Mouse (Mus musculus): ENCODE data around the gene S100a16.

GRCm38 (mm10) chr3:90517711-90518110, 19.3 kb upstream of the S100a16 start:
- no peak for TF ChIP-seq CTCF (IDR thresholded peaks at IDR 0.05; ENCODE audit: borderline replicate concordance, insufficient read depth, low read depth, low read length)
- no peak for TF ChIP-seq POLR2A (IDR thresholded peaks at IDR 0.05; ENCODE audit: borderline replicate concordance, insufficient read depth, low read length)

All from cerebellum, adult 2 months (tissue).